Mouse (Mus musculus): ENCODE measurements around the gene Runx1. TPM values are rescaled to one million over a fixed set of nuclear protein-coding genes. Genes with fewer than 3 reads are reported as not detected.

Runx1 gene
- polyA plus RNA-seq, 1 experiment, result 322 TPM

DNA sequence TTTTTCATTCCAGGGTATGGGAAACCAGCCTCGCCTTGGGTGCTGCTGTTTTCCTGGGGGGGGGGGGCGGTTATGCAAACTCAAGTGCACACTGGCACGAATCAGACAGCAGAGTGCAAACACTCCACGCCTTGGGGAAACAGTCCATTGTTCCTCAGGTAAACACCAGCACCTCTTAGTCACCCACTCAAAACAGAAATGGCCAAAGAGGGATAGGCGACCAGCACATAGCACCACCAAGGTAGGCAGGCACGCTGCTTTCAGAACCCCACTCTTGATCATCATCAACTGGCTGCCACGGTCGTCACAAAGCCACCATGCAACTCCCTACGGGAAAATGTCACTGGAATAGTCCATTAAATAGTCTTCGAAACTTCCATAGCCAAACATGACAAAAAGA lies 139.0 kb downstream of the Runx1 start:
- peaks cover 98% of the 10 kb centered on the region for H3K36me3 ChIP-seq (replicated peaks; ENCODE audit: low read length)
- no peak for TF ChIP-seq FLI1 (IDR thresholded peaks at IDR 0.05; ENCODE audit: low read length)
- no peak for TF ChIP-seq GATA1 (IDR thresholded peaks at IDR 0.05; ENCODE audit: borderline replicate concordance, low read length)
- H3K4me3 ChIP-seq (replicated peaks), result no peak overlapping the region
- peaks cover 82% of the 10 kb centered on the region for H3K4me1 ChIP-seq
- no peaks in the 10 kb centered on the region for H3K27me3 ChIP-seq (replicated peaks)
- no peaks in the 10 kb centered on the region for H3K9me3 ChIP-seq

- Histone ChIP-seq H3K36me3 (replicated peaks; ENCODE audit: low read length) (peaks cover 98% of the 10 kb centered on the region), H3K4me1 (peaks cover 76% of the 10 kb centered on the region), H3K9me3 (no peaks in the 10 kb centered on the region), H3K27me3 (replicated peaks) (no peaks in the 10 kb centered on the region), H3K4me3 (replicated peaks) (no peak overlapping the region)
- TF ChIP-seq GATA1 (IDR thresholded peaks at IDR 0.05; ENCODE audit: borderline replicate concordance, low read length), result no peak
- no peak for TF ChIP-seq FLI1 (IDR thresholded peaks at IDR 0.05; ENCODE audit: low read length)
These were observed 140.1 kb downstream of the Runx1 start for GRCm38 (mm10) chr16:92685766-92686315.

DNA sequence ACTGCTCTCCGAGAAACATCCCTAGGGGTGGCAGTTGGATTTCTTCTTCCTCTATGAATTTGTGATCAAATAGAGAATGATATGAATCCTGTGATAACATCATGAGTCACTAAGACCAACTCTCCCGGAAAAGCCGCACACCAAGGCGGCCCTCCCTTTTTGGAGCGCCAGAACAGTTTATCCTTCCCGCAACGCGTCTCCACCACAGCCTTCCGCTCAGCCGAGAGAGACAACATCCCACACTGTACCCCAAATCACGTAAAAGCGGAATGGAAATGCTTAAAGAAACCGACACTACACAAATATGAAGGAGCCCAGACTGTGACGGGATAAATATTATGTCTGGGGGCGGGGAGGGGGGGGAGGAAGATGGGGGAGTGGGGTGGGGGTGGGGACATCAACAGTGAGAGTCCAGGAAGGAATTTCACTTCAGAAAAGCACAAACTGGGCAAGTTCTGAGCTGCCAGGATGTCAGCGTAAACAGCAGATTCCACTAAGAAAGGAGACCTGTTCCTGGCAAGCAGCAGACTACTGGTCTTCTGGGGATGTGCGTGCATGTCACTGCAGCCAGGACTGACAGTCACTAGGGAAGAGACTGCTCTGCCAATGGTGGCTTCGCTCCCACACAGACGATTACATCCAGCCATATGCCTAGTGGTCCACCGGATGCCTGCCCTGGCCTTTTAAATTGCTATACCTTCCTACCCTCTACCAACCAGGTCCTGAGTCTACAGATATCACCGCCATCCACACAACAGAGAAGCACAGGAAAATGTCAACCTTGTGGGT lies 141.3 kb downstream of the Runx1 start:
- Histone ChIP-seq H3K4me1 (peaks cover 76% of the 10 kb centered on the region), H3K36me3 (replicated peaks; ENCODE audit: low read length) (peaks cover 98% of the 10 kb centered on the region), H3K27me3 (replicated peaks) (no peaks in the 10 kb centered on the region), H3K9me3 (no peaks in the 10 kb centered on the region), H3K4me3 (replicated peaks) (no peak overlapping the region)
- TF ChIP-seq FLI1 (IDR thresholded peaks at IDR 0.05; ENCODE audit: low read length), result no peak
- no peak for TF ChIP-seq GATA1 (IDR thresholded peaks at IDR 0.05; ENCODE audit: borderline replicate concordance, low read length)

DNA sequence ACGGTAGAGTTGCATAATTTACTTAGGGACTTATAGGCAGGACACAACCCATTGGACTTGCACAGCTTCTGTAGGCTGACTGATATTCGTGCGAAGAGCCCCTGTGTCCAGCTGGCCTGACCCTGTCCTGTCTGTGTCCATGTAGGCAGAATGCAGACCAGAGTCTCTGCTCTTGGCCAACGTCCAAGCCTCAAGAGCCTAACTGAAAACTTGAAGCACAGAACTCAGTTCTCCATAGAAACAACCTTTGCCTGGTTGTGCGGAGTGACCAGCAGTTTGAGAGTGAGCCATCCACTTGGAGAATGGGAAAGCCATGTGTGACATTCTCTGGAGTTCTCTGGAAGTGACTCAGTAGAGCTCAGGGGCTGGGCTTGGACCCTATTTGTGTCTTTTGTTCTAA lies 149.3 kb downstream of the Runx1 start:
- TF ChIP-seq FLI1 (IDR thresholded peaks at IDR 0.05; ENCODE audit: low read length) (no peak), GATA1 (IDR thresholded peaks at IDR 0.05; ENCODE audit: borderline replicate concordance, low read length) (no peak)
- H3K27me3 ChIP-seq (replicated peaks), result no peaks in the 10 kb centered on the region
- no peaks in the 10 kb centered on the region for H3K9me3 ChIP-seq
- no peak overlapping the region for H3K4me3 ChIP-seq (replicated peaks)
- H3K4me1 ChIP-seq, result peaks cover 94% of the 10 kb centered on the region
- H3K36me3 ChIP-seq (replicated peaks; ENCODE audit: low read length), result peaks cover 100% of the 10 kb centered on the region

DNA sequence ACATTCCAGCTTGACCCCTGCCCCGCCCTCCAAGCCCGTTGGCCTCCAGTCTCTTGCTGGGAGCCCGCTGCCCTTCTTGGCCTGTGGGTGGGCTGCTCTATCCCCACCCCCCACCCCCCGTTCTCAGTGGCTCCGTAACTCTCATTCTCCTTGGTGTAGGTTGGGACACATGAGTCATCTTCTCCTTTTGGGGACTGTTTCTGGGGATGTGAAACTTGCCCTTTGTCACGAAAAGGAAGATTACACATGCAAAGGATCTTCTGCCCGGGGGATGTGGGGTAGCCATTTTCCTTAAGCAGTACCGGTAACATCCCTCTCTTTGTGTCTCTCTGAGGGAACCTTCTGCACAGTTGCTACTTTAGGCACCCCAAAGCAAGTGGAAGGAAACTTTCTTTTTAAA lies 150.3 kb downstream of the Runx1 start:
- no peak for TF ChIP-seq FLI1 (IDR thresholded peaks at IDR 0.05; ENCODE audit: low read length)
- TF ChIP-seq GATA1 (IDR thresholded peaks at IDR 0.05; ENCODE audit: borderline replicate concordance, low read length), result no peak
- peaks cover 100% of the 10 kb centered on the region for H3K4me1 ChIP-seq
- H3K27me3 ChIP-seq (replicated peaks), result no peaks in the 10 kb centered on the region
- H3K36me3 ChIP-seq (replicated peaks; ENCODE audit: low read length), result peaks cover 100% of the 10 kb centered on the region
- no peak overlapping the region for H3K4me3 ChIP-seq (replicated peaks)
- no peaks in the 10 kb centered on the region for H3K9me3 ChIP-seq

GRCm38 (mm10) chr16:92674916-92675450 lies 151.0 kb downstream of the Runx1 start:
- H3K27me3 ChIP-seq (replicated peaks), result no peaks in the 10 kb centered on the region

DNA sequence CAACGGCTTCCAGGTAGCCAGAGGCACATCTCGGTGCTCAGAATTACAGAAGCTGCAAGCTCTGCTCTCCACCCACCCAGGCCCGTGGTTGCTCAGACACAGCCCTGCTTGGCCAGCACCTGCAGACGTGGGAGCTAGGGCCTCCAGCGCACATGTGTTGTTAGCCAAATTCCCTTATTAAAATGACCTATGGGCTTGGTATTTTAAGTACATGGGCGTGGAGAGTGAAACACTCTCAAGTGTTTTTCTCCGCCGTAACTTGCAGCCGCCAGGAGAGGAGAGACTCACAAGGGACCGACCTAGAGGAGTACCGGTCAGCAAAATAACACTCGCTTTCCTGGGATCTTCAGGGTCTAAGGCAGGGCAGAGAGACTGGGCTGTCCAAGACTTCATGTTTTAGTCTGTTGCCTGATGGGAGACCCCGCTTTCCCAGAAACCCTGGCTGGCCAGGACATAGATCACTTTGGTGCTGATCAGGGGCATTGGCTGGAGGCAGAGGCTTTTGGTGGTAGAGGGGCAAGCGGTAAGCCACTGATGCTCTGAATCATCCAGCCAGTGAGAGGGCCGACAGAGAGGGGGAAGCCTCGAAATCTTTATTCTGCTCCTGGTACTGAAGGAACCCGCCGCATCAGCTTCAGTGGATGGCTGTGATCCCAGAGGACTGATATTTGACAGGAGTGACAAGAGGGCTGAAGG lies 151.7 kb downstream of the Runx1 start:
- Histone ChIP-seq H3K36me3 (replicated peaks; ENCODE audit: low read length) (peaks cover 100% of the 10 kb centered on the region), H3K27me3 (replicated peaks) (no peaks in the 10 kb centered on the region), H3K4me3 (replicated peaks) (no peak overlapping the region), H3K4me1 (peaks cover 100% of the 10 kb centered on the region), H3K9me3 (no peaks in the 10 kb centered on the region)
- TF ChIP-seq GATA1 (IDR thresholded peaks at IDR 0.05; ENCODE audit: borderline replicate concordance, low read length) (no peak), FLI1 (IDR thresholded peaks at IDR 0.05; ENCODE audit: low read length) (no peak)

More at GRCm38 (mm10) chr16:92674916-92675450, 151.0 kb downstream of the Runx1 start:
- peaks cover 100% of the 10 kb centered on the region for H3K36me3 ChIP-seq (replicated peaks; ENCODE audit: low read length)
- H3K4me1 ChIP-seq, result peaks cover 100% of the 10 kb centered on the region
- TF ChIP-seq FLI1 (IDR thresholded peaks at IDR 0.05; ENCODE audit: low read length) (no peak), GATA1 (IDR thresholded peaks at IDR 0.05; ENCODE audit: borderline replicate concordance, low read length) (no peak)
- H3K4me3 ChIP-seq (replicated peaks), result no peak overlapping the region
- no peaks in the 10 kb centered on the region for H3K9me3 ChIP-seq

DNA sequence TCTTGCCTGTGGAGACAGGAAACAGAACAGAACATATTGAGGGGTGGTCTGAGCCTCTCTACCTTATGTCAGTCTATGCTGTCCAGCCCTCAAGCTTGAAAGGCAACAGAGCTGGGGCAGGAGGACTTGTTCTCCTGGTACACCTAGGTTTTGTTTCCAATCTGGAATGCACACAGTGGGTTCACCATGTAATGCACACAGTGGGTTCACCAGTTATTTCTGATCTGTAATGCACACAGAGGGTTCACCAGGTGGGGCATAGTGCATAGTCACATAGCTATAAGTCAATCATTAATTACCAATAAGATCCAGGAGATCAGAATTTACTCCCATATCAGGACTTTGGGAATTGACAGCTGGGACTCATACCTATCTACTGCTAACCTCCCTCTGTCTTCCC lies 157.1 kb downstream of the Runx1 start:
- Histone ChIP-seq H3K4me1 (peaks cover 87% of the 10 kb centered on the region), H3K36me3 (replicated peaks; ENCODE audit: low read length) (peaks cover 100% of the 10 kb centered on the region), H3K27me3 (replicated peaks) (no peaks in the 10 kb centered on the region), H3K9me3 (no peaks in the 10 kb centered on the region), H3K4me3 (replicated peaks) (no peak overlapping the region)
- TF ChIP-seq GATA1 (IDR thresholded peaks at IDR 0.05; ENCODE audit: borderline replicate concordance, low read length), result no peak
- no peak for TF ChIP-seq FLI1 (IDR thresholded peaks at IDR 0.05; ENCODE audit: low read length)

GRCm38 (mm10) chr16:92661757-92662156 lies 164.2 kb downstream of the Runx1 start:
- no peaks in the 10 kb centered on the region for H3K9me3 ChIP-seq
- peaks cover 99% of the 10 kb centered on the region for H3K36me3 ChIP-seq (replicated peaks; ENCODE audit: low read length)
- H3K4me3 ChIP-seq (replicated peaks), result no peak overlapping the region
- no peaks in the 10 kb centered on the region for H3K27me3 ChIP-seq (replicated peaks)
- no peak for TF ChIP-seq GATA1 (IDR thresholded peaks at IDR 0.05; ENCODE audit: borderline replicate concordance, low read length)
- TF ChIP-seq FLI1 (IDR thresholded peaks at IDR 0.05; ENCODE audit: low read length), result no peak
- H3K4me1 ChIP-seq, result peaks cover 74% of the 10 kb centered on the region

Measured in megakaryocyte, embryonic 14.5 days (primary cell).